Mouse (Mus musculus) CH12.LX (cell line): Measurements from ENCODE around the gene Matk. TPM values are rescaled to one million over a fixed set of nuclear protein-coding genes. Genes with fewer than 3 reads are reported as not detected.

ENCODE experiments used
- DNase-seq: peaks from one replicate; pipeline ENCODE4 v3.0.0-alpha.2; 2013; ENCODE audit errors: extremely low read depth
- H3K27ac ChIP-seq: 2 replicates; pipeline ENCODE4 v1.5.1; 2012; ENCODE audit warnings: low read depth, mild to moderate bottlenecking, control low read depth, moderate library complexity; ENCODE audit not compliant: insufficient read depth
- H3K27me3 ChIP-seq: replicated peaks from 2 replicates; pipeline ENCODE3; 2012; ENCODE audit warnings: inconsistent platforms
- H3K36me3 ChIP-seq, 2 experiments: replicated peaks in 1 of 2; 2 replicates each; pipeline versions ENCODE3 to v1.6.1; 2012; ENCODE audit warnings: inconsistent platforms in 1 of 2, low read length in 1 of 2, mild to moderate bottlenecking in 1 of 2, mixed read lengths in 1 of 2, moderate library complexity in 1 of 2; ENCODE audit not compliant: control insufficient read depth in 1 of 2, insufficient read depth in 1 of 2
- H3K4me1 ChIP-seq, 2 experiments: 2 replicates each; pipeline ENCODE4 v1.6.1; 2012; ENCODE audit warnings: inconsistent platforms in 1 of 2, moderate library complexity in 1 of 2; ENCODE audit not compliant: insufficient read depth in 2 of 2, control insufficient read depth in 1 of 2
- H3K4me2 ChIP-seq: 2 replicates; pipeline ENCODE4 v1.6.1; 2012; ENCODE audit warnings: low read depth, mild to moderate bottlenecking, control low read depth; ENCODE audit not compliant: poor library complexity, insufficient read depth, severe bottlenecking
- H3K4me3 ChIP-seq, 3 experiments: fragments of 150-350 bp in 1 of 3; sonication (generic) in 1 of 3; replicated peaks in 1 of 3; 2 replicates each; pipeline versions ENCODE3 to v1.5.1; 2011 to 2012; ENCODE audit warnings: low read depth in 2 of 3, low read length in 2 of 3, mild to moderate bottlenecking in 2 of 3, moderate library complexity in 2 of 3, control low read depth in 1 of 3, improper control_type of control experiment in 1 of 3, inconsistent platforms in 1 of 3, mixed read lengths in 1 of 3; ENCODE audit not compliant: poor library complexity in 1 of 3
- H3K79me2 ChIP-seq: replicated peaks from 2 replicates; pipeline ENCODE4 v1.6.1; 2012; ENCODE audit warnings: mild to moderate bottlenecking, moderate library complexity; ENCODE audit not compliant: control insufficient read depth, poor library complexity, insufficient read depth, severe bottlenecking; ENCODE audit errors: extremely low read depth
- H3K9ac ChIP-seq: 2 replicates; pipeline ENCODE4 v1.6.1; 2012; ENCODE audit warnings: low read depth, mild to moderate bottlenecking, control low read depth, moderate library complexity; ENCODE audit not compliant: insufficient read depth
- H3K9me3 ChIP-seq: replicated peaks from 2 replicates; pipeline ENCODE3; 2012; ENCODE audit warnings: low read length, inconsistent platforms, mixed read lengths
- CHD1 ChIP-seq: IDR thresholded peaks from 2 replicates; pipeline ENCODE4 v1.6.1; 2012; ENCODE audit warnings: low read depth, low read length, improper control_type of control experiment, inconsistent platforms
- CTCF ChIP-seq, 2 experiments: IDR thresholded peaks in 1 of 2; conservative IDR thresholded peaks in 1 of 2; 2 replicates each; pipeline ENCODE4 v1.5.1; 2011 to 2012; ENCODE audit warnings: low read depth in 2 of 2, low read length in 2 of 2, improper control_type of control experiment in 1 of 2, inconsistent platforms in 1 of 2, mild to moderate bottlenecking in 1 of 2, moderate library complexity in 1 of 2
- ELF1 ChIP-seq: IDR thresholded peaks from 2 replicates; pipeline ENCODE4 v1.6.1; 2014; ENCODE audit warnings: low read depth, mild to moderate bottlenecking, inconsistent platforms, low read length, improper control_type of control experiment
- EP300 ChIP-seq: IDR thresholded peaks from 2 replicates; pipeline ENCODE4 v1.6.1; 2011; ENCODE audit warnings: low read length, improper control_type of control experiment
- GABPA ChIP-seq: IDR thresholded peaks from 2 replicates; pipeline ENCODE4 v1.6.1; 2012; ENCODE audit warnings: low read depth, low read length, improper control_type of control experiment, inconsistent platforms; ENCODE audit not compliant: insufficient replicate concordance
- HCFC1 ChIP-seq: IDR thresholded peaks from 2 replicates; pipeline ENCODE4 v1.6.1; 2012; ENCODE audit warnings: low read depth, mild to moderate bottlenecking, inconsistent platforms, low read length, improper control_type of control experiment
- JUN ChIP-seq: IDR thresholded peaks from 2 replicates; pipeline ENCODE4 v1.6.1; 2011; ENCODE audit warnings: low read depth, mild to moderate bottlenecking, low read length, improper control_type of control experiment, moderate library complexity; ENCODE audit not compliant: insufficient read depth
- JUND ChIP-seq: conservative IDR thresholded peaks from 2 replicates; pipeline ENCODE4 v1.6.1; 2011; ENCODE audit warnings: low read depth, low read length, improper control_type of control experiment
- KAT2A ChIP-seq: IDR thresholded peaks from 2 replicates; pipeline ENCODE4 v1.6.1; 2012; ENCODE audit warnings: low read length, improper control_type of control experiment, inconsistent platforms; ENCODE audit not compliant: insufficient replicate concordance
- MAFK ChIP-seq: IDR thresholded peaks from 2 replicates; pipeline ENCODE4 v1.6.1; 2011; ENCODE audit warnings: low read length, improper control_type of control experiment; ENCODE audit not compliant: insufficient replicate concordance
- MAX ChIP-seq: IDR thresholded peaks from 2 replicates; pipeline ENCODE4 v1.6.1; 2011; ENCODE audit warnings: low read length, improper control_type of control experiment
- MAZ ChIP-seq: IDR thresholded peaks from 2 replicates; pipeline ENCODE4 v1.6.1; 2012; ENCODE audit warnings: low read depth, mild to moderate bottlenecking, inconsistent platforms, low read length, improper control_type of control experiment, moderate library complexity
- MXI1 ChIP-seq: IDR thresholded peaks from 2 replicates; pipeline ENCODE4 v1.6.1; 2011; ENCODE audit warnings: mild to moderate bottlenecking, low read depth, low read length, improper control_type of control experiment
- NRF1 ChIP-seq: IDR thresholded peaks from 2 replicates; pipeline ENCODE4 v1.6.1; 2014; ENCODE audit warnings: low read depth, mild to moderate bottlenecking, inconsistent platforms, low read length, improper control_type of control experiment, moderate library complexity
- PAX5 ChIP-seq: IDR thresholded peaks from 2 replicates; pipeline ENCODE4 v1.6.1; 2012; ENCODE audit warnings: low read length, inconsistent platforms, mixed read lengths
- POLR2AphosphoS2 ChIP-seq: IDR thresholded peaks from 2 replicates; pipeline ENCODE4 v1.6.1; 2011; ENCODE audit warnings: low read depth, low read length, improper control_type of control experiment
- RAD21 ChIP-seq: IDR thresholded peaks from 2 replicates; pipeline ENCODE4 v1.6.1; 2011; ENCODE audit warnings: low read depth, mild to moderate bottlenecking, low read length, improper control_type of control experiment, moderate library complexity
- ZKSCAN1 ChIP-seq: IDR thresholded peaks from 2 replicates; pipeline ENCODE4 v1.6.1; 2012; ENCODE audit warnings: low read depth, inconsistent platforms, low read length, improper control_type of control experiment, borderline replicate concordance
- ZMIZ1 ChIP-seq: IDR thresholded peaks from 2 replicates; pipeline ENCODE4 v1.6.1; 2012; ENCODE audit warnings: low read depth, mild to moderate bottlenecking, inconsistent platforms, low read length, improper control_type of control experiment
- ZNF384 ChIP-seq: IDR thresholded peaks from 2 replicates; pipeline ENCODE4 v1.6.1; 2012; ENCODE audit warnings: low read depth, low read length, improper control_type of control experiment, inconsistent platforms
- dilution Hi-C: fragments of 300-500 bp; cut with MboI; formaldehyde crosslinking; loops from 2 replicates; pipeline ENCODE4 v1.14.3; 2020; ENCODE audit warnings: low sequenced_read_pairs; ENCODE audit not compliant: extremely low pct_unique_long_range_greater_than_20kb, extremely low pct_ligation_motif_present
- in situ Hi-C: fragments of 300-500 bp; cut with MboI; formaldehyde crosslinking; loops from 3 replicates; pipeline ENCODE4 v1.14.3; 2019; ENCODE audit warnings: low sequenced_read_pairs, low pct_ligation_motif_present, low pct_unique_long_range_greater_than_20kb, mixed read lengths
- polyA plus RNA-seq: library from polyadenylated mRNA; unstranded; fragments of >175 nt; gene quantifications from 2 replicates; pipeline ENCODE4 v1.2.1, GENCODE M21; 2012; ENCODE audit warnings: low read depth; ENCODE audit not compliant: insufficient read length
- total RNA-seq, 2 experiments: library from RNA; depleted of rRNA; stranded (reverse); fragments of 300-350 nt in 1 of 2; fragments of >200 nt in 1 of 2; gene quantifications; 2 replicates each; pipeline ENCODE4 v1.2.3; 2012 to 2014

Matk gene
- total and polyA plus RNA-seq, 3 experiments = 2.5 to 5.2 (median 3.9) TPM

- no peaks in the 10 kb centered on the region for H3K79me2 ChIP-seq
- dilution Hi-C loops = no loop called here
- no peak overlapping the region for H3K9ac ChIP-seq
- H3K27me3 ChIP-seq = no peaks in the 10 kb centered on the region
- no peak overlapping the region for H3K27ac ChIP-seq
- H3K4me2 ChIP-seq = no peak overlapping the region
- in situ Hi-C loops = loop anchor here (5.0 kb wide), 1 partner anchor 33 kb away; no protein-coding TSS in a partner anchor
- peaks cover 10% of the 10 kb centered on the region for H3K9me3 ChIP-seq
- no peak for DNase-seq
- no peak overlapping the region for H3K4me3 ChIP-seq
- H3K36me3 ChIP-seq = no peaks in the 10 kb centered on the region
- H3K4me1 ChIP-seq = peaks cover 27 to 41% of the 10 kb centered on the region in 2 experiments
- TF ChIP-seq KAT2A (no peak), CHD1 (no peak)
Observed at GRCm38 (mm10) chr10:81204137-81204536, 48.6 kb upstream of the Matk start.

- H3K4me3 ChIP-seq = no peak overlapping the region
Observed at GRCm38 (mm10) chr10:81210154-81210553, 42.6 kb upstream of the Matk start.

GRCm38 (mm10) chr10:81216260-81216659 lies 36.5 kb upstream of the Matk start:
- no peaks in the 10 kb centered on the region for H3K36me3 ChIP-seq
- H3K4me2 ChIP-seq = no peak overlapping the region
- H3K9me3 ChIP-seq = peaks cover 13% of the 10 kb centered on the region
- H3K4me1 ChIP-seq = peaks cover 0 to 6% of the 10 kb centered on the region in 2 experiments; a peak in 2 of 4 replicates
- no peak overlapping the region for H3K9ac ChIP-seq
- no peak overlapping the region for H3K4me3 ChIP-seq
- no peak overlapping the region for H3K27ac ChIP-seq
- H3K27me3 ChIP-seq = peaks cover 13% of the 10 kb centered on the region
- no peaks in the 10 kb centered on the region for H3K79me2 ChIP-seq
- in situ Hi-C loops = no loop called here
- no peak for TF ChIP-seq ZNF384
- no peak for TF ChIP-seq POLR2AphosphoS2
- TF ChIP-seq EP300 = no peak
- TF ChIP-seq NRF1 = no peak
- no peak for TF ChIP-seq ZMIZ1
- no peak for TF ChIP-seq MAFK
- no peak for TF ChIP-seq ELF1
- TF ChIP-seq ZKSCAN1 = no peak
- TF ChIP-seq GABPA = no peak
- no peak for TF ChIP-seq PAX5
- TF ChIP-seq MXI1 = no peak
- no peak for TF ChIP-seq RAD21
- no peak for TF ChIP-seq MAX
- TF ChIP-seq JUND = no peak
- no peak for TF ChIP-seq MAZ
- TF ChIP-seq HCFC1 = no peak
- DNase-seq = no peak
- dilution Hi-C loops = no loop called here

More at GRCm38 (mm10) chr10:81210154-81210553, 42.6 kb upstream of the Matk start:
- no peak for DNase-seq
- H3K4me1 ChIP-seq = peaks cover 6 to 13% of the 10 kb centered on the region in 2 experiments; a peak in 3 of 4 replicates
- dilution Hi-C loops = no loop called here
- no peak overlapping the region for H3K4me2 ChIP-seq
- peaks cover 0 to 1% of the 10 kb centered on the region in 2 experiments for H3K36me3 ChIP-seq
- peaks cover 8% of the 10 kb centered on the region for H3K9me3 ChIP-seq
- H3K79me2 ChIP-seq = no peaks in the 10 kb centered on the region
- in situ Hi-C loops = no loop called here
- H3K9ac ChIP-seq = no peak overlapping the region
- no peak overlapping the region for H3K27ac ChIP-seq
- peaks cover 10% of the 10 kb centered on the region for H3K27me3 ChIP-seq
- peak; percentile 25 to 32; a peak in 3 of 4 replicates for TF ChIP-seq CTCF (conservative IDR thresholded peaks at IDR 0.05 in 1 of 2, IDR thresholded peaks at IDR 0.05 in 1 of 2; ENCODE audit: low read depth in 2 of 2, low read length in 2 of 2)
- TF ChIP-seq JUN = no peak
- TF ChIP-seq, all 38 proteins: peak for 1
